Mouse (Mus musculus) lung, postnatal 0 days (tissue): ENCODE measurements at regions not wholly inside any gene's neighbourhood (a gene's known extent, or its start where the extent isn't known, plus 50 kb on each side); places are given as distances from the start of the nearest gene placed in this dataset.

ENCODE experiments used
- CTCF ChIP-seq: IDR thresholded peaks from 2 replicates; pipeline ENCODE4 v1.5.1; 2016; ENCODE audit warnings: antibody characterized with exemption, mild to moderate bottlenecking
- EP300 ChIP-seq: IDR thresholded peaks from 2 replicates; pipeline ENCODE4 v1.6.1; 2016; ENCODE audit warnings: antibody characterized with exemption, mild to moderate bottlenecking, control low read depth

DNA sequence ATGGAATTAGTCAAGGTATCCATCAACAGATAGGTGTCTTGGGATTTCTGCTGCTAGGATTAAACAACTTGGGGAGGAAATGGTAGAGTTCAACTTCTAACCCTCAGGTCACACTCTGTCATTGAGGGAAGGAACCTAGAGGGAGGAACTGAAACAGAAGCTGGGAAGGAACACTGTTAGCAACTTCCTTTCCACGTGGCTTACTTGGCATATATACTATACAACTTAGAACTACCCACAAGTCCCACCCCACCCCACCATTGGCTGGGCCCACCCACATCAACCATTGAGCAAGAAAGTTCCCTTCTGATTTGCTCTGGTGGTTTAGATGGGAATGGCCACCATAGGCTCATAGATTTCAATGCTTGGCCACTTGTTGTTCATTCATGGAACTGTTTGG is 251.8 kb upstream of the Arid1b start:
- TF ChIP-seq EP300: no peak
- TF ChIP-seq CTCF: no peak
